Mouse (Mus musculus): ENCODE measurements at regions not wholly inside any gene's neighbourhood (a gene's known extent, or its start where the extent isn't known, plus 50 kb on each side); places are given as distances from the start of the nearest gene placed in this dataset.

DNA sequence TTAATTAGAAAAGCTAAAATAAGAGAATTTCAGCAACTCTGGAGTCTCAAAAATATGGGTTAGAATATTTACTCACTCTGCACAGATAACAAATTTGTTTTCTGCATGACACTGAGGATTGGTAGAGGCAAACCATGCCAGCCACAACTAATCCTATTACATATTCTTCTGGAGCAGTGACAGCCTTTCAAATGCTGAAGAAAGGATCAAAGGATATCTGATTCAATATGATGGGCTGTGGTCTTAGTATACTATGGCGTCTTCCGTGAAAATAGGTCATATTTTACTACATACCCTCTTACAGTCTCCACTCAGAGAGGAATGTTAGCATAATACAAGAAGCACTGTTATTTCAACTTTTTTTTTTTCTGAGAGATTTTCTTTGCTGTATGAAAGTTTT, 1375.1 kb upstream of the Zeb2 start:
- no peak for ATAC-seq (replicated peaks; ENCODE audit: low FRiP score, low TSS enrichment, poor library complexity, severe bottlenecking)

GRCm38 (mm10) chr2:46491081-46491480, 1373.9 kb upstream of the Zeb2 start:
- no peak for ATAC-seq (replicated peaks; ENCODE audit: low FRiP score, low TSS enrichment, poor library complexity, severe bottlenecking)

GRCm38 (mm10) chr2:46468936-46469629, 1351.9 kb upstream of the Zeb2 start:
- ATAC-seq (replicated peaks; ENCODE audit: low FRiP score, low TSS enrichment, poor library complexity, severe bottlenecking) = no peak

DNA sequence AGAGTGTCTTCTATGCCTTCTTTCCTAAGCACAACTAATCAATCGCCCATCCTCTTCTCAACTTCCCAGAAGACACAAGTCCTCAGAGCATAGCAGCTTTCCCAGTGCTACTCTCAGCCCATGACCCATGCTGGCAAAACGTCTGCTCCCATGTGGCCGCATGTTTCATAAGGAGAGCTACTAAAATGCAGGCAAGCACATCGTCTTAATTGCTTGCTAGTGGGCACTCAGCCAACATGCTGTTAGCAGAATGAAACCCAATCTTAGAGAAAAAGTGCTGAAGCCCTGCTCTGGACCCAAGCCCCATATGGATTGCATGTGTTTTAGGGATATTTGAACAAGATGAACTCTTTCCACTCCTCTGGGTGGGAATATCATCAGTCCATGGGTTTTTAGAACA, 1348.2 kb upstream of the Zeb2 start:
- ATAC-seq (replicated peaks; ENCODE audit: low FRiP score, low TSS enrichment, poor library complexity, severe bottlenecking) = no peak

DNA sequence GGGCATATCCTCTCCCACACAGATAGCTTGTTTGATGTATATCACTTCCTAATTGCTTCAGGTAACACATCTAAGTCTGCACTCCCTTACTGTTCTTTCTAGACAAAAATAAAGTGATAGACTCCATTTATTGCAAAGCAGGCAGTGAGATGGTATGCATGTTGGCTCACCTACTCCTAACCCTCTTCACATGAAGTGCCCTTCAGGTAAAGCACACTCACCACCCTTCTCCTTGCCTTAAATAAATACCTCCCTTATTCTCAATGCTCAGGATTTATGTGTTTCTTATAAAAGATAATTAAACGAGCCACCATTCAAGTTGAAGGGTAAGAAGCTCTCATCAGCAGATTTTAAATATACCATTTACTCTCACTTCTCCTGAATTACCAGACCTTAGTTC, 1347.7 kb upstream of the Zeb2 start:
- ATAC-seq (replicated peaks; ENCODE audit: low FRiP score, low TSS enrichment, poor library complexity, severe bottlenecking) = no peak

GRCm38 (mm10) chr2:46462670-46463069, 1345.5 kb upstream of the Zeb2 start:
- ATAC-seq (replicated peaks; ENCODE audit: low FRiP score, low TSS enrichment, poor library complexity, severe bottlenecking) = no peak

GRCm38 (mm10) chr2:46450698-46451097, 1333.5 kb upstream of the Zeb2 start:
- no peak for ATAC-seq (replicated peaks; ENCODE audit: low FRiP score, low TSS enrichment, poor library complexity, severe bottlenecking)

GRCm38 (mm10) chr2:46445306-46445705, 1328.1 kb upstream of the Zeb2 start:
- no peak for ATAC-seq (replicated peaks; ENCODE audit: low FRiP score, low TSS enrichment, poor library complexity, severe bottlenecking)

GRCm38 (mm10) chr2:46443686-46444180, 1326.5 kb upstream of the Zeb2 start:
- ATAC-seq (replicated peaks; ENCODE audit: low FRiP score, low TSS enrichment, poor library complexity, severe bottlenecking) = peak; percentile 94

GRCm38 (mm10) chr2:46443061-46443685, 1326.0 kb upstream of the Zeb2 start:
- ATAC-seq (replicated peaks; ENCODE audit: low FRiP score, low TSS enrichment, poor library complexity, severe bottlenecking) = peak; percentile 77

GRCm38 (mm10) chr2:46442576-46442975, 1325.4 kb upstream of the Zeb2 start:
- ATAC-seq (replicated peaks; ENCODE audit: low FRiP score, low TSS enrichment, poor library complexity, severe bottlenecking) = no peak

- ATAC-seq (replicated peaks; ENCODE audit: low FRiP score, low TSS enrichment, poor library complexity, severe bottlenecking) = no peak
Observed at GRCm38 (mm10) chr2:46441927-46442326, 1324.7 kb upstream of the Zeb2 start.

DNA sequence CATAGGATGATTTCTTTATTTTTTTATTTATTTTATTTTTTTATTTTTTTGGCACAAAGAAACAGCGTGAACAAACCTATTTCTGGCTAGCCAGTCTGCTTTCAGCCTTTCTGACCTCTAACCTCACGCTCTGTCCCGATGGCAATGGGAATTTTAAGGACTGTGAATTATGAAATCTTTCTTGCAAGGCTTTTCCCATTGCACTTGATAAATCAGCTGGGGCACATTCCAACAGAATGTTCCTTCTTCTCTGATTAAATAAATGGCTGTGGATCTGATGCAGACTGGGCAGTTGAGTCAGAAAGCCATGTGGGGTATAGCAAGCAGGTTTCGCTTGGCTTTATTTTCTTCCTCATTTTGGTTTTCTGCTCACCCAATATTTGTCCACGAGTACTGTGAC, 1324.2 kb upstream of the Zeb2 start:
- ATAC-seq (replicated peaks; ENCODE audit: low FRiP score, low TSS enrichment, poor library complexity, severe bottlenecking) = no peak

DNA sequence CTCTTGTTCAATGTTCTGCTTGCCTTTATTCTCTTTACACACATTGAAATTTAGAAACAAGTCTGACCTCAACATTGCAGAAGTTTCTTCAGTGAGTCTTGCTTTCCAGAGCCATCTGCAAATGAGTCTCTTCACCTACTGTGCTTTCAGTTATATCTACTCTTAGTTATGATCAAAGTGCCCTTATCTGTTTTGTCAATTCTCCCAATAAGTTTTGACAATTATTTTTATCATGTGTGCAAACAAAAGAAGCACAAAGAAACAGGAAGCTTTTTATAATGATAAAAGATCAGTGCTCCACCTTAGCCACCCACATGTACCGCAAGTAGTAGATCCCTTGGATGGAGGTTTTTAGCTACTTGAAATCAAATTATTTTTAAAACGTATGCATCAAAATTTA, 1322.8 kb upstream of the Zeb2 start:
- no peak for ATAC-seq (replicated peaks; ENCODE audit: low FRiP score, low TSS enrichment, poor library complexity, severe bottlenecking)

- ATAC-seq (replicated peaks; ENCODE audit: low FRiP score, low TSS enrichment, poor library complexity, severe bottlenecking) = no peak
Observed at GRCm38 (mm10) chr2:46418281-46418680, 1301.1 kb upstream of the Zeb2 start.

GRCm38 (mm10) chr2:46402373-46403114, 1285.3 kb upstream of the Zeb2 start:
- ATAC-seq (replicated peaks; ENCODE audit: low FRiP score, low TSS enrichment, poor library complexity, severe bottlenecking) = no peak

DNA sequence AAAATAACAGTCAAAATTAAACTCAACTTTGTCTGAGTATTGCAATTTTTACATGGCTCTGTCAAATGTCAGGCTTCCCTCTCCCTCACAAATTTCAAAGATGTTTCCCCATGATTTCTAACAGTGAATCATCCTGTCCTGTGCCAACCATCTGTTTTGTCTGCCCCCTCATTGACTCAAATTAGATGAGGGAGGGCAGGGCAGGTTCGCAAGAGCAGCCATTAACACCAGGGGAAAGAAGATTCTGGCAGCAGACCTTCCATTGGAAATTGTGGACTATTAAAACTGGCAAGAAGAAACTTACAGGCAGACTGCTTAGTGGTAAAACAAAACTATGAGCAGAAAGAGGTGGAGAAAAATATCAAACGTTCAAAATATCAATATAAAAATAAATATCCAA, 1277.0 kb upstream of the Zeb2 start:
- ATAC-seq (replicated peaks; ENCODE audit: low FRiP score, low TSS enrichment, poor library complexity, severe bottlenecking) = no peak

DNA sequence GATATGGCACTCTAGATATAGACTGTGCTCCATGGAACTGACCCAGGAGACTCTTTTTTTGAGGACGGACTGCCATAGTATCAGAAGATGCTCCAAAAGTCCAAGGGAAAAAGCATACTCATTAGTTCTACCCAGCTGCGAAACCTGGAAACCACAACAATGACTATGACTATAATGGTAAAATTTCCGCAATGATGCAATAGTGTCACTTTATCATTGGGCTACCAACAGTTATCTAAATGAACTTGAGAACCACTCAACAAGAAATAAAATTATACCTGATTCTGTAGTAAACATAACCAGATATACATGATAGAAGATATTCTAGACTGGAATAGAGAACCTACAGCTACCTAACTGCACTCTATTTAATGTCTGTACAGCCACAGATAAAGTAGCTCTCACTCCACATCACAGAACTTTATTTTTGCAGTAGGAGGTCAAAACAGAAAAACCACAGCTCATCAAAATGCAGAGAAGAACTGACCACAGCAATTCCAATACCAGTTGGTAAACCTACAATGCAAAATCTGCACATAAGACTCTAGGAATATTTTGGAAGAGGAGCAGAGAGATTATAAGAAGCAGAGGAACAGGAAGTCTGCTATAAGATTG, 1255.8 kb upstream of the Zeb2 start:
- no peak for ATAC-seq (replicated peaks; ENCODE audit: low FRiP score, low TSS enrichment, poor library complexity, severe bottlenecking)

DNA sequence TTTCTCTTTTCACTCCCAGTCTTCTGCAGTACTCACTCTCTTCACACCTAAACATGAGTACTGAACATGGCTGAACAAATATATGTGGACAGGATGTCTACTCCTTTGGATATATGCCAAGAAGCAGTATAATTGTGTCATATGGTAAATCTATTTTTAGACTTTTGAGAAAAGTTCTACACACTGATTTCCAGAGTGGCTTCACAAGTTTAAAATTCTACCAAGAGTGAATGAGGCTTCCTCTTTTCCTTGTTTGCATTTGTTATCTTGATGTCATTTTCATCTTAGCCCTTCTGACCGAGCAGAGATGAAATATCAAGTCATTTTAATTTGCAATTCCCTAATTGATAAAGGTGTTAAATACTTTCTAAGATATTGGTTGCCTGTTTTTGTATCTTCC, 1254.6 kb upstream of the Zeb2 start:
- ATAC-seq (replicated peaks; ENCODE audit: low FRiP score, low TSS enrichment, poor library complexity, severe bottlenecking) = no peak

DNA sequence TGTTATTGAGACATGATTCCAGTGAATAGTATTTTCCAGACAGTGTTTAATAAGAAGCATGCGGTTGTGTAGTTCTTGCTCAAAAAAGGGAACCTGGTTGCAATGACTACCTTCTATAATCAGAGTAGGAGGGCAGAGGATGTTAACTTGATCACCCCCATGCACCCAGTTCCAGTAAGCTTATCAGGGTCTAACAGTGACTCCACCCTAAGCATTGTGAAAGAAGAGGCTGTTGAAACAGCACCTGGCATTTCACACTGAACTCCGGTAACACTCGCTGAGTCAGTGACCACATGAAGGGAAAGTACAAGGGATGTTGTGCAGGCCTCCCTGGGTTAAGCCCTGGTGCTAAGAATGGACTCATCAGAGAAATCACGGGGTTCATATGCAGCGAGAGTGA, 1253.8 kb upstream of the Zeb2 start:
- peak; percentile 97 for ATAC-seq (replicated peaks; ENCODE audit: low FRiP score, low TSS enrichment, poor library complexity, severe bottlenecking)
